Mouse (Mus musculus): Measurements from ENCODE around the gene Osgep. TPM values are rescaled to one million over a fixed set of nuclear protein-coding genes. Genes with fewer than 3 reads are reported as not detected.
A peak's percentile ranks its signal among the peaks of the same experiment; 100 is the strongest.
"Not testable (repeated sequence)": the region's sequence is repeated elsewhere in the genome, so short reads cannot be mapped to it uniquely, and the experiment has no call there.

Osgep gene
- polyA plus RNA-seq (2016; fragmentation: Nextera tagmentation; extraction: Ambion mirVana) = 179 and 201 TPM in 2 replicates

GRCm38 (mm10) chr14:50924281-50925064 lies at the start of gene Osgep, which contains the start of gene Apex1:
Gene Osgep (minus strand): TSS chr14:50924893.
Gene Apex1 (plus strand): TSS chr14:50924968.
- DNase-seq (ENCODE audit: low spot score) = peak; percentile 98
- Histone ChIP-seq H3K27me3 (ENCODE audit: low read depth, poor library complexity, severe bottlenecking) (no peaks in the 10 kb centered on the region), H3K27ac (peak within 1 kb of the TSS; percentile 95), H3K4me1 (peaks cover 23% of the 10 kb centered on the region), H3K4me3 (peak within 1 kb of the TSS; percentile 87), H3K9me3 (replicated peaks) (no peaks in the 10 kb centered on the region), H3K36me3 (peaks cover 52% of the 10 kb centered on the region)
- under 1% methylated on average over 57 of the region's 57 CpGs for WGBS

DNA sequence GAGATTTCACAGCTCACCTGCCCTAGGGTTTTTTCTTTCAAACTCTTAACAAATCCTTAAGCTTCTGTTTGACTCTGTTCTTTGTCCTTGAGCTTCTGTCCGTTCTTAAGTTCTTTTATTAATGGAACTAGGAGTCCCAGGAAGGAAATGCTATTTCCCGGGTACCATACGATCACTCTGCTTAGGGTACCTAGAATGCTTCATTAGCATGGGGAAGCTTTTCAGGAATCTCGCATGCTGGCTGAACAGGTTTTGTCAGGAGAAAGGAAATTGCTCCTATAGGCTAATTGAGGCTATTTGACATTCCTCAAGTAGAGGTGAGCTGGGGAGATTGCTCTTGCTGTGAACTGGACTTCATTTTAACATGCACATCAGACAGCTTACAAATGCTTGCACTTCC lies 49.0 kb upstream of the Osgep start:
- Histone ChIP-seq H3K27ac (no peak overlapping the region), H3K9me3 (replicated peaks) (no peaks in the 10 kb centered on the region), H3K4me1 (0 out of 2 replicates have a peak, but pooled peaks cover 3% of the 10 kb centered on the region), H3K36me3 (no peaks in the 10 kb centered on the region), H3K4me3 (no peak overlapping the region), H3K27me3 (ENCODE audit: low read depth, poor library complexity, severe bottlenecking) (no peaks in the 10 kb centered on the region)
- 44% methylated on average over 4 of the region's 4 CpGs for whole genome bisulfite sequencing
- no peak for DNase-seq (ENCODE audit: low spot score)

GRCm38 (mm10) chr14:50973054-50973453 lies 48.4 kb upstream of the Osgep start:
- not testable (repeated sequence) for DNase-seq (ENCODE audit: low spot score)

GRCm38 (mm10) chr14:50970822-50971221 lies 46.1 kb upstream of the Osgep start:
- no peaks in the 10 kb centered on the region for H3K27me3 ChIP-seq (ENCODE audit: low read depth, poor library complexity, severe bottlenecking)
- H3K9me3 ChIP-seq (replicated peaks) = no peaks in the 10 kb centered on the region
- DNase-seq (ENCODE audit: low spot score) = no peak
- H3K27ac ChIP-seq = no peak overlapping the region
- no peaks in the 10 kb centered on the region for H3K36me3 ChIP-seq
- 0 out of 2 replicates have a peak, but pooled peaks cover 3% of the 10 kb centered on the region for H3K4me1 ChIP-seq
- WGBS = 80% methylated on average over 1 of the region's 1 CpGs
- no peak overlapping the region for H3K4me3 ChIP-seq

More at GRCm38 (mm10) chr14:50973054-50973453, 48.4 kb upstream of the Osgep start:
- not testable (repeated sequence) for H3K27me3 ChIP-seq (ENCODE audit: low read depth, poor library complexity, severe bottlenecking); H3K4me3 ChIP-seq; H3K36me3 ChIP-seq; H3K4me1 ChIP-seq; H3K27ac ChIP-seq; H3K9me3 ChIP-seq (replicated peaks)
- 95% methylated on average over 5 of the region's 5 CpGs for WGBS

- no peaks in the 10 kb centered on the region for H3K9me3 ChIP-seq (replicated peaks)
- DNase-seq (ENCODE audit: low spot score) = no peak
- no peak overlapping the region for H3K27ac ChIP-seq
- WGBS = 48% methylated on average over 12 of the region's 12 CpGs
- no peak overlapping the region for H3K4me3 ChIP-seq
- H3K27me3 ChIP-seq (ENCODE audit: low read depth, poor library complexity, severe bottlenecking) = no peaks in the 10 kb centered on the region
- 0 out of 2 replicates have a peak, but pooled peaks cover 3% of the 10 kb centered on the region for H3K4me1 ChIP-seq
- H3K36me3 ChIP-seq = no peaks in the 10 kb centered on the region
Observed at GRCm38 (mm10) chr14:50969558-50970544, 45.2 kb upstream of the Osgep start.

- no peak for DNase-seq (ENCODE audit: low spot score)
- Histone ChIP-seq H3K4me1 (0 out of 2 replicates have a peak, but pooled peaks cover 3% of the 10 kb centered on the region), H3K4me3 (no peak overlapping the region), H3K27me3 (ENCODE audit: low read depth, poor library complexity, severe bottlenecking) (no peaks in the 10 kb centered on the region), H3K9me3 (replicated peaks) (no peaks in the 10 kb centered on the region), H3K36me3 (no peaks in the 10 kb centered on the region), H3K27ac (no peak overlapping the region)
- WGBS = 56% methylated on average over 1 of the region's 1 CpGs
Observed at GRCm38 (mm10) chr14:50969041-50969440, 44.3 kb upstream of the Osgep start.

DNA sequence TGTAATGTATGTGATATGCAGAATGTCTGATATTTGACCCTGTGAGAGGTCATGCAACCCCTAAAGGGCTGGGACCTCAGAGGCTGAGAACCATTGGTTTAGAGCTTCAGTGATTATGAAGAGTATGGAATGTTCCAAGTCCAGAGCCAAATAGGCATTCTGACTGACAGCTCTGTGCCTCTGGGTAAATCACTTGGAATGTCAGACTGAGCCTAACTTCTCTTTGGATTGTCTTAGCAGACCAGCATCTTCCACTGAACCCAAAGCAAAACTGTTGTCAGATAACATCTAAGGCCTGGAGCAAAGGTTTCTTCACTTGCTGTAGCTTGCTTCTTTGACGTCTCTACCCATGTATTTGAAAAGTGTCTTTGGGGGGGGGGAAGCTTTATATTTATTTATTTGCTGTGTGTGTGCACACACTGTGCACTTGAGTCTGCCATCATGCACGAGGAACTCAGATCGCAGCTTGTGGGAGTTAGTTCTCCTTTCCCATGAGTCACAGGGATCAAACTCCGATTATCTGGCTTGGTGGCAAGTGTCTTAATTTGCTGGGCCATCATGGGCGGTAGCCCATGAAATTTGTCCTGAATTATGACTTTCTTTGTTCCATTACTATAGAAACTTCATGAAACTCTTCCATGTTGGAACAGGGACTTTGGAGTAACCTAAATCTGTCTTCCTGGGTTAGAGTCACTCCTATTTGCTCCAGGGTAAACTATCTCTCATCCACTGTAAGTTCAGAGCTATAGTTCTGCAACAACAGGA lies 43.7 kb upstream of the Osgep start:
- Histone ChIP-seq H3K27ac (no peak overlapping the region), H3K36me3 (no peaks in the 10 kb centered on the region), H3K4me3 (no peak overlapping the region), H3K4me1 (0 out of 2 replicates have a peak, but pooled peaks cover 3% of the 10 kb centered on the region), H3K9me3 (replicated peaks) (no peaks in the 10 kb centered on the region), H3K27me3 (ENCODE audit: low read depth, poor library complexity, severe bottlenecking) (no peaks in the 10 kb centered on the region)
- WGBS = 92% methylated on average over 5 of the region's 5 CpGs
- no peak for DNase-seq (ENCODE audit: low spot score)

DNA sequence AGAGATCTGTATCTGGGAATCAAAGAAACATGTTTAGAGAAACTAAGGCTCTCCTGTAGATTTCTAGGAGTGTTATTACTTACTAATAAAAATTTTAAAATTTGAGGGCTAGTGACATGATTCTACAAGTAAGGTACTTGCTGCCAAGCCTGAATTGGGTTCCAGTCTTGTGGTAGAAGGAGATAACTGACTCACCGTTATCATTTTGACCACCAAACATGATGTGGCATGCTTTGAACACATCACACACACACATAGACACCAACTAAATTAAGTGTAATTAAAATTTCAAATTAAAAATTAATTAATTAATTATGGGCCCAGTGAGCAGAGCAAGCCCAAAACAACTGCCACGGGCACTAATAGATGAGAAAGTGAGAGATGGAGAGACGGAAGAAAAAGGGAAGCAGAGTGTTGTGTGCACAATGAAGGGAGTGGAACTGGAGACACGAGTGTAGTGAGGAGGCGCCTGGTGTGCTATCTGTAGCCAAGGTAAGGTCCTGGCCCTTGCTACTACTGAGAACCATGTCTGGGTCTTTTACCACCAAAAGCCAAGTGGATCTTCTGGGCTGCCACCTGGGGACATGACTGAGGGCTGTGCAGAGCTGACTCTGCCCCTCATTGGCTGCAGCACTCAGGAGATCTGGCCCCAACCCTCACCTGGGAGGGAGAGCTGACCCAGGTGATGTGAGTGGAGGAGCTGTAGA lies 33.7 kb upstream of the Osgep start:
- not testable (repeated sequence) for H3K4me1 ChIP-seq; H3K9me3 ChIP-seq (replicated peaks); H3K27ac ChIP-seq; H3K27me3 ChIP-seq (ENCODE audit: low read depth, poor library complexity, severe bottlenecking); H3K36me3 ChIP-seq; H3K4me3 ChIP-seq; DNase-seq (ENCODE audit: low spot score)
- 89% methylated on average over 5 of the region's 5 CpGs for WGBS

- H3K27ac ChIP-seq; H3K36me3 ChIP-seq; H3K27me3 ChIP-seq (ENCODE audit: low read depth, poor library complexity, severe bottlenecking); H3K4me1 ChIP-seq; H3K4me3 ChIP-seq; H3K9me3 ChIP-seq (replicated peaks); DNase-seq (ENCODE audit: low spot score): not testable (repeated sequence)
- WGBS = 79% methylated on average over 3 of the region's 3 CpGs
Observed at GRCm38 (mm10) chr14:50957146-50957545, 32.5 kb upstream of the Osgep start.

DNA sequence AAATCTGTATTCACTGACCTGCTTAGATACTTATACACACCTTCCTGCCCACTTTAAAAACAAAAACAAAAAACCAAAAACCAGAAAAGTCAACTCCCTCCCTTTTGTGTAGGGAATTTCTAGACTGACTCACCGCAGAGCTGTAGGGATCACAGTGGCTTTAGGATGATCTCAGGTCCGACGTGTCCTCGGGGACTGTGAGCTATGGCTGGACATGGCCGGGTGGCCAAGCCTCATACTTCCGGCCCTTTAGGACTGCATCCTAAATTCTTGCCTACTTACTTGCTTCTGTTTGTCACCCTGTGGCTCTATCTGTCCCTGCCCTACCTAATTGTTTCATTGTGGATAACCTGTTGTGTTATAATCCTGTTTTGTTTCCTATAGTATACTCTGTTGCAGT lies 32.0 kb upstream of the Osgep start:
- H3K27ac ChIP-seq; H3K27me3 ChIP-seq (ENCODE audit: low read depth, poor library complexity, severe bottlenecking); H3K9me3 ChIP-seq (replicated peaks); DNase-seq (ENCODE audit: low spot score); H3K4me3 ChIP-seq; H3K4me1 ChIP-seq: not testable (repeated sequence)
- H3K36me3 ChIP-seq = peaks cover 11% of the 10 kb centered on the region; the same call in 1 of the 2 replicates
- 87% methylated on average over 6 of the region's 6 CpGs for WGBS

DNA sequence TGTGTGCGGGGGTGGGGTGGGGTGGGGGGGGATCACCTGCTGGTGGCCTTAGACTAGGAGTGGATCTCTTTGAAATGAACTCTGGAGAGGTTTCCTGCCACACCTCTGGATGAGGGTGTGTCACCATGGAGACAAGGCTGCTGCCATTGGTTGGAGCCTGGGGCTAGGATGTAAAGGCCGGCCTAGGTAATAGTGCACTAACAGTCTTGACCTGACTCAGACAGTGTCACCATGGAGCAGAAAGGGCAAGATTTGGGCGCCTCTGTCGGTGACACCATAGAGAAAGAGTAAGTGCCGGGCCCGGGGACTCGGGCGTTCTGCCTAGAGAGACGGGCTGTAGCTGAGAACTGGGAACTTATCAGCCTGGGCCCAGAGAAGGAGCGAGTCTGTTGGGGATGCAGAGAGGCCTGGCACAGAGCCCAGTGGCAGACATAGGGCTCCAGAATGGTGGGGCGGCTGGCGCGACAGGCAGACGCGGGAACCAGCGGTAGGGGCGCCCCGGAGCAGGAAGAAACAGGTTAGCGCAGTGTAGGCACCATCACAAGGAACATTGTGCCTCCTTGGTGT lies 31.3 kb upstream of the Osgep start, which contains the start of gene Pnp2:
Gene Pnp2 (plus strand): TSS at position 51 of the 567 bp plus-strand sequence.
- H3K9me3 ChIP-seq (replicated peaks); H3K27ac ChIP-seq; H3K27me3 ChIP-seq (ENCODE audit: low read depth, poor library complexity, severe bottlenecking); H3K4me1 ChIP-seq: not testable (repeated sequence)
- 5% methylated on average over 19 of the region's 19 CpGs for WGBS
- H3K36me3 ChIP-seq = peaks cover 18% of the 10 kb centered on the region
- DNase-seq (ENCODE audit: low spot score) = peak; percentile 43
- peak within 1 kb of the TSS; percentile 24 for H3K4me3 ChIP-seq

Data from limb, embryonic 10.5 days (tissue).